Mouse (Mus musculus): ENCODE data around the gene Gm3685. TPM values are rescaled to one million over a fixed set of nuclear protein-coding genes. Genes with fewer than 3 reads are reported as not detected.
"Not testable (repeated sequence)": the region's sequence is repeated elsewhere in the genome, so short reads cannot be mapped to it uniquely, and the experiment has no call there.

Gene Gm3685
- polyA plus RNA-seq (2012; rRNA removed) = not detected in 2 replicates

DNA sequence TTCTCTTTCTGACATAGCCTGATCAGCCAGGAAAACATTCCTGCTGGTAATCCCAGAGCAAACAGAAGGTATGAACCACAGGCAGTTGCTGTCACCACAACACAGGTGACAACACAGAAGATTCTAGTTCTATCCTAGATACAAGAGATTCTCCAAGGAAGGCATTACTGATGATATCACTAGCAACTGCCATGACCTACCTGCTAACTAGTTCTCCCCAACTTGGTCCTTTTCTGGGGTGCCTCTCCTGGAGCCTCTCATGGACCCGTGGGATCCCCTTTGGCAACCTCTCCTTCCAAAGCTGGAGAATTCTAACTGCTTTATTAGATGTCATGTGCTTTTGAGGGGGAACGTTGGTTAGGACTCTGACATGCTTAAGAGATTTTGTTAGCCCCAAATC, at the start of gene Gm3685:
Gene Gm3685, minus strand, starts transcription at position 101 of the 400 bp plus-strand sequence.
- H3K27ac ChIP-seq (ENCODE audit: insufficient read depth, low read depth, low read length); DNase-seq; H3K4me1 ChIP-seq (ENCODE audit: control insufficient read depth, insufficient read depth, low read length); H3K27me3 ChIP-seq (replicated peaks; ENCODE audit: control insufficient read depth, insufficient read depth, low read length); H3K36me3 ChIP-seq (ENCODE audit: control insufficient read depth, insufficient read depth, low read length); H3K4me3 ChIP-seq (ENCODE audit: insufficient read depth, low read depth, low read length): not testable (repeated sequence)
- no CpG with 5 or more reads among the region's 2 CpGs for WGBS

GRCm38 (mm10) chr14:7026781-7027749, 17.7 kb downstream of the Gm3685 start, which contains the start of gene Gm10406:
Gene Gm10406 (minus strand): TSS chr14:7027449.
- peak; percentile 30 for DNase-seq
- H3K27ac ChIP-seq (ENCODE audit: insufficient read depth, low read depth, low read length); H3K4me1 ChIP-seq (ENCODE audit: control insufficient read depth, insufficient read depth, low read length); H3K36me3 ChIP-seq (ENCODE audit: control insufficient read depth, insufficient read depth, low read length); H3K27me3 ChIP-seq (replicated peaks; ENCODE audit: control insufficient read depth, insufficient read depth, low read length): not testable (repeated sequence)
- WGBS = 1% methylated on average over 57 of the region's 70 CpGs
- H3K4me3 ChIP-seq (ENCODE audit: insufficient read depth, low read depth, low read length) = peak within 1 kb of the TSS; percentile 31; the same call in 1 of the 2 replicates

- 7% methylated on average over 9 of the region's 9 CpGs for WGBS
- H3K27ac ChIP-seq (ENCODE audit: insufficient read depth, low read depth, low read length); H3K36me3 ChIP-seq (ENCODE audit: control insufficient read depth, insufficient read depth, low read length); H3K4me3 ChIP-seq (ENCODE audit: insufficient read depth, low read depth, low read length); H3K4me1 ChIP-seq (ENCODE audit: control insufficient read depth, insufficient read depth, low read length); H3K27me3 ChIP-seq (replicated peaks; ENCODE audit: control insufficient read depth, insufficient read depth, low read length): not testable (repeated sequence)
- DNase-seq = peak; percentile 5
Measured at GRCm38 (mm10) chr14:7026274-7026673, 18.5 kb downstream of the Gm3685 start.

Other genes starting within 250 kb of the Gm3685 start
- gene Gm3642, start 204.7 kb downstream of the Gm3685 start, polyA plus RNA-seq (2012; rRNA removed) = not detected in 2 replicates
- gene Gm3667, start 155.0 kb downstream of the Gm3685 start, polyA plus RNA-seq (2012; rRNA removed) = not detected in 2 replicates
- gene Gm6356, start 71.2 kb downstream of the Gm3685 start, polyA plus RNA-seq (2012; rRNA removed) = not detected in 2 replicates
- not detected in 2 replicates for gene Gm10406, start 17.5 kb downstream of the Gm3685 start, polyA plus RNA-seq (2012; rRNA removed)
- not detected in 2 replicates for gene Gm3696, start 55.7 kb upstream of the Gm3685 start, polyA plus RNA-seq (2012; rRNA removed)
- gene Gm6676, start 80.4 kb upstream of the Gm3685 start, polyA plus RNA-seq (2012; rRNA removed) = not detected in 2 replicates
- gene Gm3512, start 129.6 kb upstream of the Gm3685 start, polyA plus RNA-seq (2012; rRNA removed) = 0.14 TPM in 1 of 2 replicates, not detected in the other
- not detected in 2 replicates for gene Gm16434, start 149.6 kb upstream of the Gm3685 start, polyA plus RNA-seq (2012; rRNA removed)
- not detected in 2 replicates for gene Gm3727, start 219.7 kb upstream of the Gm3685 start, polyA plus RNA-seq (2012; rRNA removed)

All from kidney, adult 2 months (tissue).